In the genomic region with DNA sequence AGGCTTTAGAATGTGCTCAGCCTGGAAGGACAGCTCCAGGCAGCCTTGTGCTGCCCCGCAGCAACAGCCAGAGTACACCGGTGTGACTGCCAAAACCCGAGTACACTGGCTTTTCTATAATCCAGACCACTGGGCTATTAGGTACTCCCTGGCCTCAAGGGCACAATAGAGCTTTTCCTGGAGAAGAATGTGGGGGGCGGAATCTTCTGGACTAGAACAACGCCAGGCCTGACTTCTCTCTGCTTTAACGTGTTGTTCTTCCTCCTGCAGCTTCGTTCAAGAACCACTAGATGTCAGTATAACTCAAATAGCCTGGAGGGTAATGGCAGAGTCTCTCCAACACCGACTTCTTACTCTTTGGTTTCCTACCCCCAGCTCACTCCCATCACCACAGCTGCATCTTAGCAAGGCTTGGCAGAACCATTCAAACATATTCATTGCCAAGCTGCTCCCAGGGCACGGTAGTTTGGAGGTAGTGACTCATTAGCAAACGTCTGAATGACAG, we compare ENCODE assay signal across 8 mouse cellular contexts.
DNase-seq lines count a peak whose midpoint lies in the region; ATAC-seq and TF ChIP-seq lines count a peak whose summit lies in the region.

No protein-coding gene starts in this region.

- H3K4me3 ChIP-seq in thymus, adult 2 months (ENCODE audit: control insufficient read depth, insufficient read depth, low read length): no peak overlapping the region
- H3K4me3 ChIP-seq in cortical plate, adult 2 months (ENCODE audit: insufficient read depth, low read length): no peak overlapping the region
- H3K4me3 ChIP-seq in hindbrain, postnatal 0 days (ENCODE audit: low read length): no peak overlapping the region
- H3K4me3 ChIP-seq in left cerebral cortex, adult 2 months: no peak overlapping the region

- ATAC-seq in hindbrain, postnatal 0 days: peak; percentile 93
- peak; percentile 98 for ATAC-seq in megakaryocyte-erythroid progenitor cell, adult 5-6 weeks (replicated peaks; ENCODE audit: low FRiP score, low TSS enrichment, poor library complexity, severe bottlenecking)

- no peak overlapping the region for H3K4me2 ChIP-seq in hindbrain, postnatal 0 days (ENCODE audit: low read depth, low read length)

- H3K27ac ChIP-seq in thymus, adult 2 months (ENCODE audit: control insufficient read depth, insufficient read depth, low read length): no peak overlapping the region
- no peak overlapping the region for H3K27ac ChIP-seq in cortical plate, adult 2 months (ENCODE audit: insufficient read depth, low read length)
- no peak overlapping the region for H3K27ac ChIP-seq in hindbrain, postnatal 0 days
- no peak overlapping the region for H3K27ac ChIP-seq in left cerebral cortex, adult 2 months

- TF ChIP-seq POLR2A in thymus, adult 2 months (IDR thresholded peaks at IDR 0.05; ENCODE audit: control insufficient read depth, extremely low read depth, insufficient read depth, low read length, poor library complexity): no peak
- TF ChIP-seq POLR2A in cortical plate, adult 2 months (IDR thresholded peaks at IDR 0.05; ENCODE audit: extremely low read depth, insufficient read depth, low read length): no peak

- no peaks in the 10 kb centered on the region for H3K4me1 ChIP-seq in thymus, adult 2 months (replicated peaks; ENCODE audit: control insufficient read depth, insufficient read depth, low read length)
- no peaks in the 10 kb centered on the region for H3K4me1 ChIP-seq in cortical plate, adult 2 months (ENCODE audit: control insufficient read depth, insufficient read depth, low read length)
- no peaks in the 10 kb centered on the region for H3K4me1 ChIP-seq in hindbrain, postnatal 0 days (ENCODE audit: insufficient read depth, low read length)

- no peaks in the 10 kb centered on the region for H3K27me3 ChIP-seq in thymus, adult 2 months (ENCODE audit: control insufficient read depth, insufficient read depth, low read length)
- H3K27me3 ChIP-seq in hindbrain, postnatal 0 days (ENCODE audit: insufficient read depth, low read length): no peaks in the 10 kb centered on the region

- intact Hi-C loops in left cerebral cortex, adult 2 months (cut with DNase I): loop anchor here (1.0 to 5.0 kb wide), 2 partner anchors 192 to 269 kb away; no protein-coding TSS in a partner anchor

- no peak for TF ChIP-seq CTCF in thymus, adult 2 months (IDR thresholded peaks at IDR 0.05; ENCODE audit: borderline replicate concordance, control insufficient read depth, extremely low read depth, insufficient read depth, low read length, poor library complexity)
- peak; percentile 89 for TF ChIP-seq CTCF in cortical plate, adult 2 months (IDR thresholded peaks at IDR 0.05; ENCODE audit: extremely low read depth, insufficient read depth, low read length)
- TF ChIP-seq CTCF in hindbrain, postnatal 0 days (IDR thresholded peaks at IDR 0.05; ENCODE audit: low read depth): peak; percentile 95
- peak; percentile 94 for TF ChIP-seq CTCF in left cerebral cortex, adult 2 months (IDR thresholded peaks at IDR 0.05)

- H3K36me3 ChIP-seq in thymus, adult 2 months (ENCODE audit: control insufficient read depth, insufficient read depth, low read length): no peaks in the 10 kb centered on the region
- no peaks in the 10 kb centered on the region for H3K36me3 ChIP-seq in hindbrain, postnatal 0 days (ENCODE audit: insufficient read depth, low read length)

- DNase-seq in thymus, adult 2 months: peak; percentile 11
- no peak for DNase-seq in thymus, postnatal 36 days
- peak; percentile 13 for DNase-seq in gastrocnemius, postnatal 10 days
- peak; percentile 86 for DNase-seq in hindbrain, postnatal 0 days (ENCODE audit: low spot score)
- DNase-seq in left cerebral cortex, adult 2 months (ENCODE audit: extremely low spot score in 1 of 2, low spot score in 2 of 2): peak in 1 of 2 experiments; percentile 26
- DNase-seq in skeletal muscle tissue, adult 2 months (ENCODE audit: low read depth, low spot score): peak; percentile 68

- H3K9me3 ChIP-seq in hindbrain, postnatal 0 days (ENCODE audit: low read length): no peaks in the 10 kb centered on the region

- 30% methylated on average over 10 of the region's 10 CpGs for WGBS in thymus, adult 2 months
- WGBS in hindbrain, postnatal 0 days: 9% methylated on average over 10 of the region's 10 CpGs

- no peak overlapping the region for H3K9ac ChIP-seq in hindbrain, postnatal 0 days (replicated peaks; ENCODE audit: low read length)

Comparison
In these comparisons a context has a peak if more than half of its experiments do, and no peak if none do; other contexts are left out.
1. DNase-seq: peak in thymus, adult 2 months (single experiment), gastrocnemius, postnatal 10 days (single experiment), hindbrain, postnatal 0 days (single experiment) and skeletal muscle tissue, adult 2 months (single experiment); none in thymus, postnatal 36 days (0 of 2).